Mouse (Mus musculus) cerebellum, adult 11-12 months (tissue): ENCODE results near the gene Rab34.

Experiments used
- DNase-seq: peaks from one replicate; pipeline ENCODE4 v3.0.0; 2022

The Rab34 gene

GRCm38 (mm10) chr11:78165761-78166109, 22.5 kb upstream of the Rab34 start:
- DNase-seq, result no peak

- no peak for DNase-seq
These were observed 22.1 kb upstream of the Rab34 start for GRCm38 (mm10) chr11:78166161-78166560.

GRCm38 (mm10) chr11:78166640-78167039, 21.6 kb upstream of the Rab34 start:
- no peak for DNase-seq

- no peak for DNase-seq
These were observed 20.8 kb upstream of the Rab34 start for GRCm38 (mm10) chr11:78167257-78167959.

GRCm38 (mm10) chr11:78168541-78169468, 19.4 kb upstream of the Rab34 start:
- DNase-seq, result no peak

GRCm38 (mm10) chr11:78170306-78170705, 17.9 kb upstream of the Rab34 start:
- DNase-seq, result no peak

- no peak for DNase-seq
These were observed 16.9 kb upstream of the Rab34 start for GRCm38 (mm10) chr11:78171328-78171727.

GRCm38 (mm10) chr11:78172034-78172747, 16.0 kb upstream of the Rab34 start:
- no peak for DNase-seq

- DNase-seq, result no peak
These were observed 15.4 kb upstream of the Rab34 start for GRCm38 (mm10) chr11:78172748-78173383.

GRCm38 (mm10) chr11:78174506-78174905, 13.7 kb upstream of the Rab34 start:
- DNase-seq, result no peak

- no peak for DNase-seq
These were observed 12.3 kb upstream of the Rab34 start for GRCm38 (mm10) chr11:78175771-78176401.

- DNase-seq, result peak; percentile 79
These were observed 11.8 kb upstream of the Rab34 start, which contains the start of the genes Nek8 and Tlcd1 for GRCm38 (mm10) chr11:78176402-78176862. Gene Nek8 (minus strand): TSS chr11:78176675. Gene Tlcd1 (plus strand): TSS chr11:78176711.

- DNase-seq, result no peak
These were observed 11.3 kb upstream of the Rab34 start for GRCm38 (mm10) chr11:78176905-78177331.

- DNase-seq, result peak; percentile 27
These were observed 10.8 kb upstream of the Rab34 start for GRCm38 (mm10) chr11:78177437-78177836.

GRCm38 (mm10) chr11:78177903-78178858, 10.0 kb upstream of the Rab34 start:
- peak; percentile 88 for DNase-seq

GRCm38 (mm10) chr11:78178859-78179437, 9.3 kb upstream of the Rab34 start:
- DNase-seq, result peak; percentile 65

- no peak for DNase-seq
These were observed 8.7 kb upstream of the Rab34 start for GRCm38 (mm10) chr11:78179438-78179999.

GRCm38 (mm10) chr11:78180081-78180761, 8.0 kb upstream of the Rab34 start:
- DNase-seq, result no peak

GRCm38 (mm10) chr11:78181830-78182357, 6.3 kb upstream of the Rab34 start:
- DNase-seq, result no peak
